Mouse (Mus musculus) adrenal gland (tissue): ENCODE measurements around the gene C1ql4.
"Not testable (repeated sequence)": the region's sequence is repeated elsewhere in the genome, so short reads cannot be mapped to it uniquely, and the experiment has no call there.

Source experiments
- intact Hi-C: fragments of 180-260 bp; cut with DNase I; formaldehyde crosslinking; loops from one replicate; pipeline ENCODE4 v1.15.1; 2025

C1ql4 gene

GRCm38 (mm10) chr15:99078181-99078910 lies 9.3 kb downstream of the C1ql4 start:
- intact Hi-C loops = no loop called here

- intact Hi-C loops = not testable (repeated sequence)
Observed at GRCm38 (mm10) chr15:99076011-99076410, 11.6 kb downstream of the C1ql4 start.

DNA sequence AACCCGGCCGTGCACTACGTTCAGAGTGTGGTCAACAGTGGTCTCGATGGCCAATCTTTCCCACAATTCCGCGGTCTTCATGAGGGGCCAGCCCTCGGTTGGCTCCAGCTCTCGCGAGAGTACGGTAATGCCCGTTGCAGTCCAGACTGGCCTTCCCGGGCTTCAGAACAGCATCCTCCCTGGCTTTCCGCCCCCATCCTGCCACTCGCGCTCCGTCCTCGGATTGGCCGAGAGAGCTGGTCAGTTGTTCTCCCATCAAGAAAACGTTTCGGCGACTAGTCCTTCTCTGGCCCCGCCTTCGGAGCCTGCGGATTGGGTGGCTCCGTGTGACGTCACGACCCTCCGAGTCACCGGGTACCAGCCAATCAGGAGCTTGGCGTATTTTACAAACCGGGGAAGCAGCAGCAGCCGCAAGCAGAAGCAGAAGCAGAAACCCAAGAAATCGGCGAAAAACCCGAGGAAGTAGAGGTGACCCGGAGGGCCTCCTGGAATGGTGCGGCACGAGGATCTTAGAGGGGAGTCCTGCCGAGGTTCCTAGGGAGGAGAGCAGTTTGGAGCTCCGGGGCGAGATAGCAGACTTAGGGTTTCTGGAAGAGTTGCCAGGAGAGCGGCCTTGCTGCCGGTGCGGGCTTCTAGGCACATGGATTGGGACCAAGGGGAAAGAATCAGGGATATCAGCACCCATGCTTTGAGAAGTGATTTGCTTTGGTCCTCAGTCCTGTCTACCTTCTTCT lies 12.8 kb downstream of the C1ql4 start:
- intact Hi-C loops = no loop called here

DNA sequence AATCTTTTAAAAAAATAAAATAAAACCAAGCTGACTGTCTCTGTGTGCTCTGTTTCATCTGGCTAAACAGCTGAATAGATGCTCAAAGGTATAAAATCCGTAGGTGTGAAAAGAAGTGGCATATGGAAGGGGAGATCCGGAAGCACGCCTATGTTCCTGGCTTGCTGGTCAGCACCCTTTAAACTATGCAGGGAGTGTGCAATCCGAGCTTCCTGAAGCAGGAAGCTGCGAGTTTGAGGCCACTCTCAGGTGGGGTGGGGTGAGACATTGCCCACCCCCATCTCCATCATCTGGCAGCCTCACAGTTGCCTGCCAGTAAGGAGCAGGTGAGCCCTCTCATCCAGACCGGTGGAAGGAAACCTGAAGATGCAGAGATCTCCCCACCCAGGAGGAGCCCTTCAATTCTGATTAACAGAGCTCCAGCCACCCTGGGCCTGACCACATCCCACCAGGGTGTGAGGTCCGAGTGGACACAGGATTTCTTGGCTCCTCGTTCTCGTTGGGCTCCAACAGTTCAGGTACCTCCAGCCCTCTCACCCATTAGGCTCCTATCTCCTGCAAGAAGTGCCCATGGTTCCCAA lies 13.5 kb downstream of the C1ql4 start, which contains the start of gene Troap:
Troap (plus strand) TSS at position 557 of the 581 bp plus-strand sequence.
- intact Hi-C loops = no loop called here

DNA sequence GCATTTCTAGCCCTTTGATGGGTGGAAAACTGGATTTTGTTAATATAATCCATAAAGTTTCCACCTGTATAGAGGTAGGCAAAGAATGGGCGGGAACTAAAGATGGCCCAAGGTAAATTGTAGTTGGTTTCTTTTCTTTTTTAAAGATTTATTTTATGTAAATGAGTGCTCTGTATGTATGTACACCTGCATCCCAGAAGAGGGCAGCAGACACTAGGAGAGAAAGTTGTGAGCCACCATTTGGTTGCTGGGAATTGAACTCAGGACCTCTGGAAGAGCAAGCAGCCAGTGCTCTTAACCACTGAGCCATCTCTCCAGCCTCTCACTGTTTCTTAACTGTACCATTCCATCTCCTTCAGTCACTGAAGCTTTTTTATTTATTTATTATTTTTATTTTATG lies 15.6 kb downstream of the C1ql4 start:
- intact Hi-C loops = no loop called here

- intact Hi-C loops = no loop called here
Observed at GRCm38 (mm10) chr15:99065557-99066165, 22.0 kb downstream of the C1ql4 start.

DNA sequence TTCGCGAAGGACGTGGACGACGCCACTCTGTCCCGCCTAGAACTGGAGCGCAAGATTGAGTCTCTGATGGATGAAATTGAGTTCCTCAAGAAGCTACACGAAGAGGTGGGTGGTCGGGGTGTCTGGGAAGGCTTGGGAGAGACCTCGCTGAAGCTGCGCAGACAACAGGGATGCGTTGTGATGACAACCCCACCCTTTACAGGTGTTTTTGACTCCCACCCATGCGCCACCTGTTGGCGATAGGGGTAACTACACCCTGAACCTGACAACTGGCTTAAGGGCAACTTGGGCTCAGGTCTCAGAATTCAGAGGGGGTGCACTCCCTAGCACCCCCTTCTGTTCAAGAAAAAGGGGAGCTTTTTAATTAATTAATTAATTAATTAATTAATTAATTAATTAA lies 31.3 kb downstream of the C1ql4 start:
- intact Hi-C loops = loop anchor here (5.0 to 10.0 kb wide), 3 partner anchors 34 to 138 kb away; no protein-coding TSS in a partner anchor

DNA sequence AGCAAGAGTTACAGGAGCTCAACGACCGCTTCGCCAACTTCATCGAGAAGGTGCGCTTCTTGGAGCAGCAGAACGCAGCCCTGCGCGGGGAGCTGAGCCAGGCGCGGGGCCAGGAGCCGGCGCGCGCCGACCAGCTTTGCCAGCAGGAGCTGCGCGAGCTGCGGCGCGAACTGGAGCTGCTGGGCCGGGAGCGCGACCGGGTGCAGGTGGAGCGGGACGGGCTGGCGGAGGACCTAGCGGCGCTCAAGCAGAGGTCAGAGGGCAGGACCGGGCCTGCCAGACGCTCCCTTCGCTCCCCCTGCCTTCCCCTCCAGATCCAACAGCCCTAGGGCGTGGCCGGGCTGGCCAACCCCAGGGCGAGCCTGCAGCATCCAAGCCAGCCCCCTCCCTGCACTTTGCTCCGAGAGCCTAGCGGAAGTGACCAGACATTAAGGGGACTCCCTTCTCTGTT lies 32.1 kb downstream of the C1ql4 start:
- intact Hi-C loops = loop anchor here (5.0 to 10.0 kb wide), 3 partner anchors 33 to 139 kb away; no protein-coding TSS in a partner anchor

DNA sequence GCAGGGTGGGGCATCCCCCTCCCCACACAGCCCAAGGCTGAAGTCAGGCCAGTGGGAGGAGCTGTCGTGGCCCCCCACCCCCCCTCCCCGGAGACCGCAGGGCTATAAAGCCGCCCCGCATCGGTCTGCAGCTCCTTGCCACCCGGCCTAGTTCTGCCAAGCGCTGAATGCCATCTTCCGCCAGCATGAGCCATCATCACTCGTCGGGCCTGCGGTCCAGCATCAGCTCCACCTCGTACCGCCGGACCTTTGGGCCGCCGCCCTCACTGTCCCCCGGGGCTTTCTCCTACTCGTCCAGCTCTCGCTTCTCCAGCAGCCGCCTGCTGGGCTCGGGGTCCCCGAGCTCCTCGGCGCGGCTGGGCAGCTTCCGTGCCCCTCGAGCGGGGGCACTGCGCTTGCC lies 32.6 kb downstream of the C1ql4 start, which contains the start of gene Prph:
Prph (plus strand) TSS at position 135 of the 400 bp plus-strand sequence.
- intact Hi-C loops = loop anchor here (5.0 to 10.0 kb wide), 3 partner anchors 33 to 140 kb away; no protein-coding TSS in a partner anchor

GRCm38 (mm10) chr15:99053373-99053772 lies 34.2 kb downstream of the C1ql4 start:
- intact Hi-C loops = loop anchor here (10.0 kb wide), 2 partner anchors 51 to 141 kb away; no protein-coding TSS in a partner anchor

DNA sequence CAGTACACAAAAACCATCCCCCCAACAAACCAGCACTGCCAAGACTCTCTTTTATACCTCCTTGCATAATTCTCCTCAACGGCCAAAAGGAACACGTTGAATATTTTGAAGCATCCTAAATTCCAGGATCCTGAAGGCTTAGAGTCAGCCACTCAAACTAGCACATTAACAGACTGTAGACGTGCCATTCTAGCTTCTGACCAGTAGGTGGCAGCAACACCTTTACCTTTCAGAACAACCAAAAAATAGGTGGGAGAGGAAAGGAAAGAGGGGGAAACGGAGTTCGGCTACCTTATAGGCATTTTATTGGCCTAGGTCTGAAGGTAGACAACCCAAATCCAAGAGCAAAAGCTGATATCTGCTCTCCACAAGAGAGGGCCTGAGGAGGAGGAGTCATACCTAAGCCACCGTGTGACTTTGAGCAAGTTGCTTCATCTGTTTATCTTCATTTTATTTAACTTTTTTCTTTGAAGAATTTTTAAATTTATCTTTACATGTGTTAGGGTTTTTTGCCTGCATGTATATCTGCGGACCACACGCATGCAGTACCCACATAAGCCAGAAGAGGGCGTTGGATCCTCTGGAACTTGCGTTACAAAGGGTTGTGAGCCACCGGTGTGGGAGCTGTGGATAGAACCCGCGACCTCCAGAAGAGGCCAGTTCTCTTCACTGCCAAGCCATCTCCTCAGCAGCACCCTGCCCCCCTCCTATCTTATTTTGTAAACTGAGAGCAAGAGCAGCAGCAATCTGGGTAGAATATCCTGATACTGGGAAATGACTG lies 38.0 kb downstream of the C1ql4 start:
- intact Hi-C loops = loop anchor here (10.0 kb wide), 2 partner anchors 55 to 145 kb away; no protein-coding TSS in a partner anchor

DNA sequence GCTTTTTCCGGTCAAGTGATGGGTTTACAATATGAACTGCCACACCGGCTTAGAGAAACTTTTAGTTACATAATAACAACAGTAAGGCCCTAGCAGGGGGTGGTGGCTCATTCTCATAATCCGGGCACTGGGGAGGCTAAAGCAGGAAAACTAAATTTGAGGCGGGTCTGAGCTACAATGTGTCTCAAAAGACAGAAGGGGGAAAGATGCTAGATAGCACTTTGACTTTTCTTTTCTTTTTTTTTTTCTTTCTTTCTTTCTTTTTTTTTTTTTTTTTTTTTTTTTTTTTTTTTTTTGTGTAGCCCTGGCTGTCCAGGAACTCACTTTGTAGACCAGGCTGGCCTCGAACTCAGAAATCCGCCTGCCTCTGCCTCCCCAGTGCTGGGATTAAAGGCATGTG lies 41.9 kb downstream of the C1ql4 start:
- intact Hi-C loops = not testable (repeated sequence)

DNA sequence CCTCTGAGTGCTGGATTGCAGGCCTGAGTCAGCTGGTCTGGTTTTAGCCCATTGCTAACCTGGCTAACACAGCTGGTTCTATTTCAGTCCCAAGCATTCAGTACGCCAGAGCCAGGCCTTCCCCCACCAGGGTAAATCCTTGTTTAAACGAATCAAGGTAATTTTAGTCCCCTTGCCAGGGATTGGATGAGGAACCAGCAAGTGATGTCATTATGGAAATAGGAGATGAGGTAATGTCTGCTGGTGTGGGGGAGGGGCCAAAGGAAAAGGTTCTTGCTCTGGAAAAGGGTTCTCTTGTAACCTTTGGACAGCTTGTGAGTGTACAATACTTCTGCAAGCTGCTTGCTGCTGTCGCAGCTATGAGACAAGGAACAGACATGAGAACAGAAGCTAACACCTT lies 42.8 kb downstream of the C1ql4 start:
- intact Hi-C loops = no loop called here

GRCm38 (mm10) chr15:99042334-99042733 lies 45.3 kb downstream of the C1ql4 start:
- intact Hi-C loops = no loop called here

DNA sequence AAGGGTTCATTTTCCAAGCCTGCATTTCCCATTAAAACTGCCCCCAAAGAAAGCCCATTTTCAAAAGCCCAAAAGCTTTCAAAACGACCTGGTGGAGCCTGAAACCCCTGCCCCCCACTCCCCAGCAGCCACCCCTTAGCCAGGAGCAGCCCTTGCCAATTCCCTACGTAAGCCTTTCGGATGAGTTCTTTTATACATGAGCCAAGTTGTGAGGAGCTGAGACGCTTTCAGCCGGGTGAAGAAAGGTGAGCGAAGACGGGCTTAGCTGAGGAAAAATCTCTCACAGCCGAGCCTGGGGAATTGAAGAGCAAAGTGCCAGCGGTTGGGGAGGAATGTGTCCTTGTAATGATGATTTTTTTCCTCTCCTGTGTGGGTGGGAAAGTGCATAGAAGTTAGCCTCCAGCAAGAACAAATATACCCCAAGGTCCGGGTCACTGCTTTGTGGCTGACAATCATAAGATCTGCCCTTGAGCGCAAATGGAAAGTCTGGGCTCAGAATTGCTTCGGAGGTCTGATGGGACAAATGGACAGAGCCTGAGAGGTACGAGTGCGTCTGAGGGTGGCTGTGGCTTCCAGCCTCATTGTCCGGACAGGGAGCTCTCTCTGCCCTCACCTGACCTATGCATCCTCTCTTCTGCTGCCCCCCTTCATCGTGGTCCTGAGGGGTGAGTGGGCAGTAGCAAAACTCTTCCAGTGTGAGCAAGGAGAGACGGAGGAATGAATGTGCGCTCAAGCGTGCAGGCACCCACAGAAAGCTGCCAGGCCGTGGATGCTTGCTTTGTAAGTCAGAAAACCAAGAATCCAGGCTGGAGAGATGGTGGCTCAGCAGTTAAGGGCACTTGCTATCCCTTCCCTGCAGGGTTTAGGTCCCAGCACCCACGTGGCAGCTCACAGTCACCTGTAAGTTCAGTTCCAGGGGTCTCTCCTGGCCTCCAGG lies 46.4 kb downstream of the C1ql4 start:
- intact Hi-C loops = no loop called here

DNA sequence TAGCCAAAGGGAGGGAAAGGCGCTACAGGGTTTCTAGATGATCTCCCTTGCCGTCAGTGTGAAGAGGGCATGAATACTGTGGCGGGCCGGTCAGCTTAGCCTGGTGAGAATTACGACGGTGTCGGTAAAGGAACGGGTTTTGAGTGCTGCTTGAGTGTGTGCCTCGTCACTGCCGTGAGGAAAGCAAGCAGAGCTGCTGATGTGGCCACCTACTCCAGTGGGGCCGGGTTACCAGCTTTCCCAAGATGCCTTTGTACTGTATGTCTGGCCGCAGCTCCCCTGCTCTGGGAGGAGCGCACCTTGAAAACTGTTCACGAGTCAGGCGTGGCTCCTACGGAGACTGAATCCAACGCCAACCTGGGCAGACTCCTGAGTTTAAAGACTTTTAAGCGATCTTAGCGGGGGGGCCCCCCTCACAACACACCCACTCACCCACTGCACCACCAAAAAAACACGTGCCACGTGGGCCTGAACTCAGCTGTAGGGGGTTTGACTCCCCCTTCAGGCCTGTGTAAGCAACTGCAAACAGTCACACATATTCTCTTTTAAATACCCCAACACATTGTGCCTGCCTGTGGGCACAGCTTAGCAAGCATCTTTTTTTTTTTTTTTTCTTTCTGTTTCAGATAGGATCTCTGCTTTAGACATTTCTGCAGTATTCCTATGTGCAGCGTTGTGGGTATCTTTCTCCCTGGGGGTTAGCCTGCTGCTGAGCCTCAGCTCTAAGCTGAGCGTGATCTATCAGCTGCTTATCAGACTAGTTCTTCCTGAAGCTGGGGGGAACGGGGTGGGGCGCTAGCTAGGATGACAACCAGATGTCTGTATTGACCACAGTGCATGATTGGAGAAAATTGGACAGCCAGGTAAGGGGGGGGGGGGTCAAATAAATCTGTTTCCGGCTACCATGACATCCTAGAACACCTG lies 47.4 kb downstream of the C1ql4 start:
- intact Hi-C loops = no loop called here

GRCm38 (mm10) chr15:99039306-99039705 lies 48.3 kb downstream of the C1ql4 start:
- intact Hi-C loops = no loop called here

GRCm38 (mm10) chr15:99038797-99039196 lies 48.8 kb downstream of the C1ql4 start:
- intact Hi-C loops = no loop called here
